Mouse (Mus musculus): ENCODE measurements around the gene Abca8b. TPM values are rescaled to one million over a fixed set of nuclear protein-coding genes. Genes with fewer than 3 reads are reported as not detected.
"Not testable (repeated sequence)": the region's sequence is repeated elsewhere in the genome, so short reads cannot be mapped to it uniquely, and the experiment has no call there.

The Abca8b gene
- polyA plus RNA-seq, 1 experiment from 2014 or later, result 0.87 TPM

GRCm38 (mm10) chr11:109928489-109928888, 67.2 kb downstream of the Abca8b start:
- ATAC-seq (replicated peaks; ENCODE audit: insufficient number of reproducible peaks, low FRiP score, low TSS enrichment), result no peak
- Histone ChIP-seq H3K36me3 (ENCODE audit: control insufficient read depth, insufficient read depth, low read length) (no peaks in the 10 kb centered on the region), H3K4me2 (no peak overlapping the region), H3K9ac (ENCODE audit: low read depth, low read length) (no peak overlapping the region), H3K4me1 (ENCODE audit: control insufficient read depth, insufficient read depth, low read length) (no peaks in the 10 kb centered on the region), H3K27ac (ENCODE audit: low read depth, low read length) (no peak overlapping the region), H3K4me3 (ENCODE audit: low read depth, low read length) (no peak overlapping the region), H3K9me3 (replicated peaks; ENCODE audit: control insufficient read depth, low read length) (no peaks in the 10 kb centered on the region), H3K27me3 (ENCODE audit: control insufficient read depth, insufficient read depth, low read length) (no peaks in the 10 kb centered on the region)
- WGBS (ENCODE audit: insufficient replicate concordance), result 88% methylated on average over 2 of the region's 2 CpGs

- 47% methylated on average over 7 of the region's 7 CpGs for WGBS (ENCODE audit: insufficient replicate concordance)
- Histone ChIP-seq H3K36me3 (ENCODE audit: control insufficient read depth, insufficient read depth, low read length) (no peaks in the 10 kb centered on the region), H3K9me3 (replicated peaks; ENCODE audit: control insufficient read depth, low read length) (no peaks in the 10 kb centered on the region), H3K4me2 (no peak overlapping the region), H3K27ac (ENCODE audit: low read depth, low read length) (no peak overlapping the region), H3K27me3 (ENCODE audit: control insufficient read depth, insufficient read depth, low read length) (no peaks in the 10 kb centered on the region), H3K9ac (ENCODE audit: low read depth, low read length) (no peak overlapping the region), H3K4me3 (ENCODE audit: low read depth, low read length) (no peak overlapping the region), H3K4me1 (ENCODE audit: control insufficient read depth, insufficient read depth, low read length) (no peaks in the 10 kb centered on the region)
- no peak for ATAC-seq (replicated peaks; ENCODE audit: insufficient number of reproducible peaks, low FRiP score, low TSS enrichment)
Measured at GRCm38 (mm10) chr11:109926718-109927680, 68.6 kb downstream of the Abca8b start.

GRCm38 (mm10) chr11:109922236-109922635, 73.4 kb downstream of the Abca8b start:
- Histone ChIP-seq H3K4me3 (ENCODE audit: low read depth, low read length) (no peak overlapping the region), H3K9ac (ENCODE audit: low read depth, low read length) (no peak overlapping the region), H3K36me3 (ENCODE audit: control insufficient read depth, insufficient read depth, low read length) (no peaks in the 10 kb centered on the region), H3K9me3 (replicated peaks; ENCODE audit: control insufficient read depth, low read length) (no peaks in the 10 kb centered on the region), H3K4me2 (no peak overlapping the region), H3K4me1 (ENCODE audit: control insufficient read depth, insufficient read depth, low read length) (no peaks in the 10 kb centered on the region), H3K27ac (ENCODE audit: low read depth, low read length) (no peak overlapping the region), H3K27me3 (ENCODE audit: control insufficient read depth, insufficient read depth, low read length) (no peaks in the 10 kb centered on the region)
- no peak for ATAC-seq (replicated peaks; ENCODE audit: insufficient number of reproducible peaks, low FRiP score, low TSS enrichment)
- WGBS (ENCODE audit: insufficient replicate concordance), result 75% methylated on average over 3 of the region's 3 CpGs

GRCm38 (mm10) chr11:109919480-109919879, 76.2 kb downstream of the Abca8b start:
- H3K4me2 ChIP-seq, result no peak overlapping the region
- ATAC-seq (replicated peaks; ENCODE audit: insufficient number of reproducible peaks, low FRiP score, low TSS enrichment), result no peak
- no peaks in the 10 kb centered on the region for H3K36me3 ChIP-seq (ENCODE audit: control insufficient read depth, insufficient read depth, low read length)
- H3K27me3 ChIP-seq (ENCODE audit: control insufficient read depth, insufficient read depth, low read length), result no peaks in the 10 kb centered on the region
- H3K4me1 ChIP-seq (ENCODE audit: control insufficient read depth, insufficient read depth, low read length), result no peaks in the 10 kb centered on the region
- H3K4me3 ChIP-seq (ENCODE audit: low read depth, low read length), result no peak overlapping the region
- H3K9me3 ChIP-seq (replicated peaks; ENCODE audit: control insufficient read depth, low read length), result no peaks in the 10 kb centered on the region
- H3K9ac ChIP-seq (ENCODE audit: low read depth, low read length), result no peak overlapping the region
- H3K27ac ChIP-seq (ENCODE audit: low read depth, low read length), result no peak overlapping the region
- WGBS (ENCODE audit: insufficient replicate concordance), result 74% methylated on average over 2 of the region's 2 CpGs

- H3K4me3 ChIP-seq (ENCODE audit: low read depth, low read length), result no peak overlapping the region
- no peak overlapping the region for H3K9ac ChIP-seq (ENCODE audit: low read depth, low read length)
- H3K4me2 ChIP-seq, result no peak overlapping the region
- H3K9me3 ChIP-seq (replicated peaks; ENCODE audit: control insufficient read depth, low read length), result no peaks in the 10 kb centered on the region
- WGBS (ENCODE audit: insufficient replicate concordance), result 77% methylated on average over 10 of the region's 10 CpGs
- no peaks in the 10 kb centered on the region for H3K36me3 ChIP-seq (ENCODE audit: control insufficient read depth, insufficient read depth, low read length)
- H3K4me1 ChIP-seq (ENCODE audit: control insufficient read depth, insufficient read depth, low read length), result no peaks in the 10 kb centered on the region
- H3K27ac ChIP-seq (ENCODE audit: low read depth, low read length), result no peak overlapping the region
- H3K27me3 ChIP-seq (ENCODE audit: control insufficient read depth, insufficient read depth, low read length), result no peaks in the 10 kb centered on the region
- no peak for ATAC-seq (replicated peaks; ENCODE audit: insufficient number of reproducible peaks, low FRiP score, low TSS enrichment)
Measured at GRCm38 (mm10) chr11:109916654-109917053, 79.0 kb downstream of the Abca8b start.

GRCm38 (mm10) chr11:109913156-109913555, 82.5 kb downstream of the Abca8b start:
- H3K27ac ChIP-seq (ENCODE audit: low read depth, low read length); ATAC-seq (replicated peaks; ENCODE audit: insufficient number of reproducible peaks, low FRiP score, low TSS enrichment); H3K27me3 ChIP-seq (ENCODE audit: control insufficient read depth, insufficient read depth, low read length); H3K36me3 ChIP-seq (ENCODE audit: control insufficient read depth, insufficient read depth, low read length); H3K4me3 ChIP-seq (ENCODE audit: low read depth, low read length); H3K4me2 ChIP-seq; H3K4me1 ChIP-seq (ENCODE audit: control insufficient read depth, insufficient read depth, low read length); H3K9me3 ChIP-seq (replicated peaks; ENCODE audit: control insufficient read depth, low read length); H3K9ac ChIP-seq (ENCODE audit: low read depth, low read length): not testable (repeated sequence)
- WGBS (ENCODE audit: insufficient replicate concordance), result 93% methylated on average over 8 of the region's 8 CpGs

- H3K36me3 ChIP-seq (ENCODE audit: control insufficient read depth, insufficient read depth, low read length); H3K27me3 ChIP-seq (ENCODE audit: control insufficient read depth, insufficient read depth, low read length); H3K9me3 ChIP-seq (replicated peaks; ENCODE audit: control insufficient read depth, low read length); ATAC-seq (replicated peaks; ENCODE audit: insufficient number of reproducible peaks, low FRiP score, low TSS enrichment); H3K9ac ChIP-seq (ENCODE audit: low read depth, low read length); H3K4me2 ChIP-seq; H3K4me1 ChIP-seq (ENCODE audit: control insufficient read depth, insufficient read depth, low read length); H3K27ac ChIP-seq (ENCODE audit: low read depth, low read length); H3K4me3 ChIP-seq (ENCODE audit: low read depth, low read length): not testable (repeated sequence)
- WGBS (ENCODE audit: insufficient replicate concordance), result 60% methylated on average over 1 of the region's 1 CpGs
Measured at GRCm38 (mm10) chr11:109912118-109912517, 83.5 kb downstream of the Abca8b start.

GRCm38 (mm10) chr11:109909801-109910200, 85.8 kb downstream of the Abca8b start:
- 56% methylated on average over 2 of the region's 2 CpGs for WGBS (ENCODE audit: insufficient replicate concordance)

More at GRCm38 (mm10) chr11:109909801-109910200, 85.8 kb downstream of the Abca8b start:
- ATAC-seq (replicated peaks; ENCODE audit: insufficient number of reproducible peaks, low FRiP score, low TSS enrichment), result no peak
- Histone ChIP-seq H3K9ac (ENCODE audit: low read depth, low read length) (no peak overlapping the region), H3K4me3 (ENCODE audit: low read depth, low read length) (no peak overlapping the region), H3K4me2 (no peak overlapping the region), H3K27ac (ENCODE audit: low read depth, low read length) (no peak overlapping the region), H3K4me1 (ENCODE audit: control insufficient read depth, insufficient read depth, low read length) (no peaks in the 10 kb centered on the region), H3K36me3 (ENCODE audit: control insufficient read depth, insufficient read depth, low read length) (no peaks in the 10 kb centered on the region), H3K27me3 (ENCODE audit: control insufficient read depth, insufficient read depth, low read length) (no peaks in the 10 kb centered on the region), H3K9me3 (replicated peaks; ENCODE audit: control insufficient read depth, low read length) (no peaks in the 10 kb centered on the region)
